16 mouse cellular contexts compared by ENCODE assay signal in the genomic region with DNA sequence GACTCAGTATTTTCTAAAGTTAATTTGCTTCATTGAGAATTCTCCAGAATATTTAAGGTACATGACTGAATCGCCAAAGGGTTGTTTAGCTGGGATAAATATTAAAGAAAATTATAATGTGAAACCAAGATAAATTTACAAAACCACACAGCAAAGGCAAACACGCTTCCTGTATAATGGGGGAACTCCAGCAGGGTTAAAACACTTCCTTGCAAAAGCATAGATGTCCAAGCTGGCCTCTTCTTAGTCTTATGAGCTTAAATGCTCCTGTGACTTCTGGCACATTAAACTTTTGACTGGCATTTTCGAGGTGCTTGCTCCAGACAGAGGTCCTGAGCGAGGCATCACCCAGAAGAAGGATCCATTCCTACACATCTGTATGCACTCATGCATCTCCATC.
"Had no signal": no experiment of that assay in that cellular context is flagged by ENCODE, and none has a peak within 500 bp of the region (broad histone marks: within the 10 kb centered on the region; RNA-seq: fewer than 3 reads in every experiment).

No protein-coding gene starts in this region.

- H3K4me2 ChIP-seq: limb, embryonic 12.5 days; liver, embryonic 13.5 days; lung, embryonic 15.5 days; midbrain, embryonic 12.5 days; neural tube, embryonic 13.5 days had no signal

- H3K27ac ChIP-seq: kidney, postnatal 0 days; layer of hippocampus, adult 2 months; limb, embryonic 12.5 days; liver, embryonic 13.5 days; lung, embryonic 15.5 days had no signal

- H3K4me1 ChIP-seq: limb, embryonic 12.5 days; liver, embryonic 13.5 days; lung, embryonic 15.5 days had no signal

- H3K36me3 ChIP-seq: limb, embryonic 12.5 days; lung, embryonic 15.5 days; midbrain, embryonic 12.5 days; neural tube, embryonic 13.5 days had no signal

- H3K4me3 ChIP-seq: layer of hippocampus, adult 2 months; limb, embryonic 12.5 days; liver, embryonic 13.5 days; lung, embryonic 15.5 days; midbrain, embryonic 12.5 days; neural tube, embryonic 13.5 days had no signal

- ATAC-seq: liver, postnatal 0 days; midbrain, embryonic 16.5 days had no signal

- H3K27me3 ChIP-seq: limb, embryonic 12.5 days; liver, embryonic 13.5 days; lung, embryonic 15.5 days; midbrain, embryonic 12.5 days had no signal

- H3K9me3 ChIP-seq: limb, embryonic 12.5 days; liver, embryonic 13.5 days; lung, embryonic 15.5 days; midbrain, embryonic 12.5 days; neural tube, embryonic 13.5 days had no signal

- H3K9ac ChIP-seq: limb, embryonic 12.5 days; liver, embryonic 13.5 days; liver, postnatal 0 days; lung, embryonic 15.5 days; midbrain, embryonic 12.5 days; neural tube, embryonic 13.5 days had no signal

- DNase-seq: kidney, postnatal 4 days; liver; liver, embryonic 13.5 days; liver, postnatal 0 days; lung, postnatal 14 days; right cerebral cortex, adult 18-20 months; right cerebral cortex, postnatal 25 days; thymus, adult 18-20 months; thymus, postnatal 14 days had no signal
